Mouse (Mus musculus) pancreas, adult 10 weeks (tissue): ENCODE results near the gene Samm50. TPM values are rescaled to one million over a fixed set of nuclear protein-coding genes. Genes with fewer than 3 reads are reported as not detected.

Experiments
- polyA plus RNA-seq: library from polyadenylated mRNA; stranded (reverse); fragments of 350-450 nt; fragmentation: Illumina TruSeq; extraction: RNeasy Lipid Tissue Mini Kit (QIAGEN cat#74804); gene quantifications from one replicate; pipeline ENCODE4 v1.2.3, GENCODE M21; 2015; ENCODE audit warnings: low read depth, low replicate concordance; ENCODE audit not compliant: insufficient read depth

Samm50 gene
- polyA plus RNA-seq: 14.6 TPM

DNA sequence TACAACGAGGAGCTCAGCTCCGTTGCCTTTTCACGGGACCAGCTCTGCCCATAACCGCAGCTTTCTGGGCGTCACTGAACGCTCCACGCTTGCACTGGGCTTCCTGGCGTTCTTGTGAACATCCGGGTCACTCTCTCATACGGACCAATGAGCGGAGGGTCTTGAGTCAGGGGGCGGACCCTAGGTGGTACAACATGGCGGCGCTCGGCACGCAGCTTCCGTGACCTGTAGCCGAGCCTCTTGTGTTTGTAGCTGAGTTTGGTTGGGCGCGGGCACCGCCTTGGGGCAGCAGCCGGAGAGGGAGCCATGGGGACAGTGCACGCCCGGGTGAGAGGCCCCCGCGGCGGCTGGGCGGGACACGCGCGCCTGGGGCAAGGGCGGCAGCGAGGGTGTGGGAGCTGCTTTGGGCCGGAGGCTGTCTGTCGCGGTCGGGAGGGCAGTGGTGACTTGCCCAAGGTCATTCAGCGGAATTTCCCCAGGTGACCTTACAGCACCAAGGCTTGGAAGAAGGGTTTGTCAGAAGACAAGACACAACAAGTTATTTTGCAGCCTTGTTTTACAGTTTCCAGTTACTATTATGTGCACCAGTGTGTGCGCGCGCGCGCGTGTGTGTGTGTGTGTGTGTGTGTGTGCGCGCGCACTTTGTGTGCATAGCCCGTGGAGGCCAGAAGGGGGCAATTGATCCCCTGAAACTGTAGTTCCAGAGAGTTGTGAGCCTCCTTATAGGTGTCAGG, at the start of gene Samm50:
Gene Samm50 (plus strand): TSS at position 184 of the 734 bp plus-strand sequence.

DNA sequence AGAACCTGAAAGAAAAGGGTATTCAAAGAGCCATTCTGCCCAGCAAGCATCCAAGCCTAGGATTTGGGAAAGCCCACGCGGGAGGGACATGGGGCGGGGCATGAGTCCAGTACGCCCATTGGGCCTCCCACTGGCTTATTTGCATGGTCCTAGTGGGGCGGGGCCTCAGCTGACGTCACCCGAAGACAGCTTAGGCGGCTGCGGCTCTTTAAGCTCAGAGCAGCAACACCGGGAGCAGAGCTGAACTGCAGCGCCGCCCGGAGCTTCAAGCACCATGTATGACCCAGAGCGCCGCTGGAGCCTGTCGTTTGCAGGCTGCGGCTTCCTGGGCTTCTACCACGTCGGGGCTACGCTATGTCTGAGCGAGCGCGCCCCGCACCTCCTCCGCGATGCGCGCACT, 24.4 kb upstream of the Samm50 start, which contains the start of gene Pnpla3:
Gene Pnpla3 (plus strand): TSS at position 238 of the 400 bp plus-strand sequence.

DNA sequence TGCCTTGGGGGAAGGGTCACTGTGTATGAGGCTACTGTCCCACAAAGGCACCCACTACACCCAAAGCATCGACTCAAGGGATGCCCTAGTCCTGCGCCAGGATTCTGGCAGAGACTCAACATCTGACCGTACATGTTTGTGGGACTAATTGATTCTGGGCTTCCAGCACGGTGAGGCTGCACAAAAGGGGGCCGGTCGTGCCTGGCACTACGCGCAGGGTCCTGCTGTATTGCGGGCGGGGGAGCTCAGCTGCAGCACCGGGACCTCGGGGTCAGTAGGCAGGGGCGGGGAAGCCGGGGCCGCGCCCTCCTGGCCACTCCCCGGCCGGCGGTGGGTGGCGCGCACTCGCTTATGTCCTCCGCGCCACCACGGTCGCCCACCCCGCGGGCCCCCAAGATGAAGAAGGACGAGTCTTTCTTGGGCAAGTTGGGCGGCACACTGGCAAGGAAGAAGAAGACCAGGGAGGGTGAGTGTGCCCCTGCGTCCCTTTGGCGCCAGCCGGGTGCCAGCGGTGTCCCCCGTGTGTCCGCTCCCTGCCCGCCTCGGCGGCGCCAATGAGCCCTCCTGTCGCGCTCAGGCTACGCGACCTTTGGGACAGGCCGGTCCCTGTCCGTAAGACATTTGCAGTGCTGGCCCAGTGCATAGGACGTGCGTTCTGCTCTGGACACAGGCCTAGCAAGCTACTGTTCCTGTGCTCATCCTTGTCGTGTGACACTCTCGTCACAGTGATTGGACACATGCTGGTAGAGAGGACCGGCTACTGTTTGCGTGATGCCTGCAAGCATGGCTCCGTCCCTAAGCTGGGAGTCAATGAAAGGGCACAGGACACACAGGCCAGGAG, 39.9 kb downstream of the Samm50 start, which contains the start of gene Parvb:
Gene Parvb (plus strand): TSS at position 323 of the 841 bp plus-strand sequence.

Other genes with a start within 250 kb of the Samm50 start
- not detected for gene Efcab6, start 126.9 kb upstream of the Samm50 start, polyA plus RNA-seq
- gene Sult4a1, start 86.5 kb upstream of the Samm50 start, polyA plus RNA-seq: 1.3 TPM
- gene Pnpla5, start 69.1 kb upstream of the Samm50 start, polyA plus RNA-seq: not detected
- gene Pnpla3, start 24.4 kb upstream of the Samm50 start, polyA plus RNA-seq: 2.4 TPM
- 6.9 TPM for gene Parvb, start 39.8 kb downstream of the Samm50 start, polyA plus RNA-seq
- gene Parvg, start 131.8 kb downstream of the Samm50 start, polyA plus RNA-seq: 2.7 TPM